Mouse (Mus musculus) left cerebral cortex, postnatal 25 days (tissue): Measurements from ENCODE around the gene Pced1a. TPM values are rescaled to one million over a fixed set of nuclear protein-coding genes. Genes with fewer than 3 reads are reported as not detected.

Experiments
- DNase-seq, 2 experiments: peaks; one replicate each; pipeline ENCODE4 v3.0.0; 2022; ENCODE audit warnings: low spot score in 2 of 2, mixed read lengths in 1 of 2
- intact Hi-C: fragments of 180-260 bp; cut with DNase I; formaldehyde crosslinking; loops from one replicate; pipeline ENCODE4 v1.15.1; 2025
- total RNA-seq, 2 experiments: library from RNA; stranded (reverse); gene quantifications; 2 replicates each; pipeline ENCODE4 v1.2.3; 2021

Pced1a gene
- total RNA-seq, 2 experiments from 2014 or later = 20.2 to 23.1 TPM

DNA sequence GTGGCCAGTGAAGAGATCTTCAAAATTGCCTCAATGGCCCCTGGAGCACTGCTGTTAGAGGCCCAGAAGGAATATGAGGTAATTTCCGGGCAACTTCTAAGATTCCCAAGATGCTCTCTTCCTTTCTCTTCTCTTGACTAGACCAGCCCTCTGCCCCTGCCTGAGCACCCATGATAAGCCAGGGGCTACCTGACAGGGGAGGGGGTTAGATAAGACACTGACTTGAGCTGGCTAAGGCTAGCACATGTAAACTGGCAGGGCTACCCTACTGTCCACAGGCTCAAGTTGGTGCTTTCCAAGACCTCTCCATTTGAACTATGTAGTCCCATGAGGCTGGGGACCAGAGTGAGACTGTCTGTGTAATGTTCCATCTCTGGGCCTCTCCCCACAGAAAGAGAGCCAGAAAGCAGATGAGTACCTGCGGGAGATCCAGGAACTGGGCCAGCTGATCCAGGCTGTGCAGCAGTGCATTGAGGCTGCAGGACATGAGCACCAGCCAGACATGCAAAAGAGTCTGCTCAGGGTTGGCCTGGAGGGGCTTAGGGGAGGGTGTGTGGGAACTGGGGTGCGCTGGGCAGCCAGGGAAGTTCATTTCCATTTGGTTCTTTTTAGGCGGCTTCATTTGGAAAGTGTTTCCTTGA lies 15.5 kb upstream of the Pced1a start:
- intact Hi-C loops = no loop called here
- no peak for DNase-seq

DNA sequence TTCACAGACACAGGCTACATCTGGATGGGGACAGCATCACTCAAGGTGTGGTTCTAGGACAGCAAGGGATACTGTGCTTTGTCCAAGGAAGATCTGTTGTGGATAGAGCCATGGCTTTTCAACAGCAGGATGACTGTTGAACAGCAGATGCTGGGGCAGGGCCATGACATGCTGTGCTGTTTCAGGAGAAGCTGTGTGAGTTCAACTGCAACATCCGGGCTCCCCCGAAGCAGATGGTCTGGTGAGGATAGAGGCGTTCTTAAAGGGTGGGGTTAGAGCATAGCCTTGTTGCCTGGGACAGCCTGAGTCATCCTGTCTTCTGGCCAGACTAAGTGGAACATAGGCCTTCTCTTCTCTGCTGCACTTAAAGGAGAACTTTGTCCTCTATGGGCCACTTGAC lies 14.4 kb upstream of the Pced1a start:
- intact Hi-C loops = no loop called here
- DNase-seq = no peak

DNA sequence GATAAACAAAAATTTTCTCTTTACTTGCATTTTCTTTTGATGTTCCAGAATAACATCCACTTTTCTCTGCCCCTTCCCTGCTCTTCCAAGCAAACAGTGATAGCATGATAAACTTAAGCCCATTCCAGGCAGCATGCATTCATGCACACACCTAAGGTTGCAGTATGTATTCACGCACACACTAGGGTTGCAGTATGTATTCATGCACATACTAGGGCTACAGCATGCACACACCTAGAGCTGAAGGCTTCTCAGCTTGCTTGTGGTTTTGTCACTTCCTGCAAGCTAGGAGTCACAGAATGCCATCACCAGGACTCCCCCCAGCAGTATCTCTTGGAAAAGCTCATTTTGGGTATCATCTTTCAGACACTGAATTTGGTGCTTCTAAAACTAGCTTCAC lies 12.3 kb upstream of the Pced1a start:
- intact Hi-C loops = no loop called here
- no peak for DNase-seq

DNA sequence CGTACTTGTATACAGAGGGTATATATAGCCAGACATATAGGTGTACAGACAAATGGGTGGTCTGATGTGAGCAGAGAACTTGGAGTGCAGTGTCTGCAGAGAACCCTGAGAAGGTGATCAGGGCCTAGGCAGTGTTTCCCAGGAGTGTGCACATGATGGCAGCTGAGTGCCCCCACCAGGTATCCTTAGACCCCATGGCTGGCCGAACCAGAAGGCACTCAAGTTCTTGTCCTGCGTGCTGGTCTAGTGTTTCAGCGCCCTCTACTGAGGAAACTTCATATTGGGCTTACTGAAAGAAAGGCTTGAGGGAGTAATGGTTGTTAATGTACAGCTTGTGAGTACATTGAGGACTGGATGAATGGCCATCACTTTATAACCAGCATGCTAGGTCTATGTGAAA lies 8.7 kb upstream of the Pced1a start:
- intact Hi-C loops = loop anchor here (5.0 kb wide), 1 partner anchor 84 kb away; no protein-coding TSS in a partner anchor
- DNase-seq = peak; percentile 53 to 70

DNA sequence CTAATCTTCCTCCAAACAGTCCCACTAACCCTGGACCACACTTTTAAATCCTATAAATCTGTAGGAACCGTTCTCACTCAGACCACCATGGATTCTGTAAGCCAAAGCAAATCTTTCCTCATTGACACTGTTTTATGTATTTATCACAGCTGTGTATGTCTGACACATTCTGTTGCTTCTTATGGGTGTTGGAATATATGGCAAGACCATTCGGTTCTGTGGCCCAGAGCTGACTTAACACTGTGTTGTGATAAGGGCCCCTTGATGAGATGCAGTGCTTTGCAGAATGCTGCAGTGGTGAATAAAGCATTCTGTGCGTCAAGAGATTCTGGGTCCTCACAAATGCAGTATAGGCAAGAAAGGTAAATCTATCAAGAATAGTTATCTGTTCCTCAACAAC lies 7.7 kb upstream of the Pced1a start:
- intact Hi-C loops = loop anchor here (5.0 kb wide), 1 partner anchor 85 kb away; no protein-coding TSS in a partner anchor
- DNase-seq = no peak

DNA sequence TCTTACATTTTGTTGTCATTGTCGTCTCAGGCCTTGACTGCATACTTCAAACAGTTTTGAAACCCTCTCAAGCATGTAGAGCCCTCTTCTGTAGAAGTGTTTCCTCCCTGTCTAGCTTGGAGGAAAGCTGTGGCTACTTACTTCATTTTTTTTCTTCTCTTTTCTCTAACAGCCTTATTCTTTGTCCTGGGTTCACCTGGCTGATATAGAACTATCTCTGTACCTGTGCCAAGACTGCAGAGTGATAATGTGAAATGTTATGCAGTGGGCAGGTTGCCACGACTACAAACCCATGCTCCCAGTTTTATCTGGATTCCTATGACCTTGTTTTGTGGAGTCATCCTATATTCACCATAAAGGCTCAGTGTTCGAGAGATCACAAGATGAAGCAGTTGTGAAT lies 6.0 kb upstream of the Pced1a start:
- DNase-seq = no peak
- intact Hi-C loops = loop anchor here (5.0 kb wide), 1 partner anchor 87 kb away; no protein-coding TSS in a partner anchor

DNA sequence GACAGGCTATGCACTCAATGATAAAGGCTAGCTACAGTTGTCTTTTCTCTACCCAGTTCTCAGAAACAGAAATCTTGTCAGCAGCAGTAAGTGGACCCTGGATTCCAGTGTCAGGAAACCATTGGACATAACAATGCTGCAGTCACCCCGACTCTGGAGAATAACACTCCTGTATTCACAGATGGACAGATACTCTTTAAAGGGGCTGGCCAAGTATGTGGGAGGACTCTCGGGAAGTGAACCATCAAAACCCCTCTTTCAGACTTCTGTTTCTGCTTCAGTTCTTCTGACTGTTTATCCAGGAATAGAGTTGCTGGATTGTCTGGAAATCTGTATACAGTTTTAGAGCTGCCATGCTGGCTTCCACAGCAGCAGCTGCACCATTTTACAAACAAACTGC lies 5.3 kb upstream of the Pced1a start:
- intact Hi-C loops = loop anchor here (5.0 kb wide), 1 partner anchor 87 kb away; no protein-coding TSS in a partner anchor
- DNase-seq = no peak

DNA sequence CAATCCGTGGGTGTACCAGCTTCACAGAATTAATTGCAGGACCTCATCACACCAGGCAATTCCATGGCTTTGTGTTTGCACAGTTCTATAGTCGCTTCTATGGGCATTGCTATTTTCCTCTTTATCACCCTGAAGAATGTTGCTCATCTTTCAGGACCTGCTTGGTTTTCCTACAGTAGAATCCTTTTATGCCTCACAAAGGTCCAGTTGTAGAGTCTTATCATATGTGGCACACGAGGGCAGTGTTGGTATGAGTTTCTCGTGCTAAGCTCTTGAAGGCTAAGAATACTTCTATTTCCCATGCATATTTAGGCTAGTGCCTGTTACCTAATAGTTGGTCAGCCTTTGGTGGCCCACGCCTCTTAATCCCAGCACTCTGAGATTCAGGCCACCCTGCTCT lies 611 bp upstream of the Pced1a start:
- intact Hi-C loops = no loop called here
- DNase-seq = peak in 1 of 2 experiments; percentile 6

DNA sequence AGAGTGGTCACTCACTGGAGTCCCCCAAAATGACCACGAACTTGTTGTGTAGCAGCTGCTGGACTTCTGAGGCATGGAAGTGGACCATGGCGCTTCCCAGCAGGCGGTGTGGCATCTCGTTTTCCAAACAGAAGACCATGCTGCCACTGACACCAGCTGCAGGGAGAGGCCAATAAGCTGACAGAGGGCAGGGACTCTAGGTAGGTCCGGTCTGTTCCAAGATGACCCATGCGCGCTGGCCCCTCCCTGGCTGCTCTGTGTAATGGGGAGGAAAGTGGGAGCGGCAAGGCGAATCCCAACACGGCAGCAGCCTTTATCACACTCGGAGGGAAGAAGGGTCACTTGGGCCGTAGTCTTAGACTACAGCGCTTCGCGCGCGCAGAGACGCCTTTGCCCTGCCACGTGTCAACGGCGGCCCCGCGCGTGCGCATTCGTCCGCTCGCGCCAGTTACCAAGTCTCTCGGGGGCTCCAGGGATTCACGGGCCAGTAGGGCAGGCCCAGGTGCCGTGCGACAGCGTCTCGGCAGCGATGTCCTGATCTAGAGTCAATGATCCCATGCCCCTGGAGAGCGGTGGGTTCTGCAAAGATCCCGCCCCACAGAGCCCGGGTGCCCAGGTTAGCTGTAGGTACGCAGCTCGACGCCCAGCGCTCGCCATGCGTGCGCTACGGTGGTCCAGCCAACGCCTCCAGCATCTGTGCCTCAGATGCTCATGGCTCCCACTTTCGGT lies 940 bp downstream of the Pced1a start:
- peak; percentile 83 to 85 for DNase-seq
- intact Hi-C loops = no loop called here

DNA sequence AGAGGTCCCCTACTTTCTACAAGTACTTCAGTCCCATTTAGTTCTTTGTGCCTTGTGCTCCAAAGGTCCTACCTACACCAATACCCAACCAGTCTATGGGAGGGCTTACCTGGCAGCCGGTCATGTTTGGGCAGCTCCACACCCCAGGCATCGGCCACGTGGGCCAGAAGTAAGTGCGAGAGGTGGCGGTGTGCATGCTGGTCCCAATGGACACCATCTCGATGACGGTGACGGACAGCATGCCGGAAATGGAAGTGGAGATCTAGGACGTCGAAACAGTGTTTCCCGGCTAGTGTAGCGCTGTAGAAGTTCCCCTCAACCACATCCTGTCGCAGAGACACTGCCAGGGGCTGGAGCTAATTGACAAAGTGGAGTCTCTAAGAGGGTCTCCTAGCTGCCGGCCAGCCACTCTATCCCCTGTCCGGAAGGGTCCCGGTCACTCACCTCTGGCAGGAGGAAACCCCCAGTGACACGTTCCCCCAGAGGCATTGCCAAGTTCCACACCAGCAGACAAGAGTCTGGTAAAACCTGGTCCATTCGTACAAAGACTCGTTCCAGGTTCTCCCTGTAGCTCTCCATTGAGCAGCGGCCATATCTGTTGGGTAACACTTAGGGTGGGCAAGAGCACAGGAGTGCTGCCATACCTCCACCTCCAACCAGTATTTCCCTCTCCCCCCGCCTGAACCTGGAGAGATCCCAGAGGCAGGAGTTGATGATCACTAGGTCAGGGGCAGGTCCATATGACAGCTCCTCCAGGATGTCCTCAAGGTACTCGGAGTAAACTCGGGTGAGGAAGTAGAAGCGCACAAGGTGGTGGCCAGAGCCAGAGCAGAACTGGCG lies 2.5 kb downstream of the Pced1a start:
- no peak for DNase-seq
- intact Hi-C loops = no loop called here

DNA sequence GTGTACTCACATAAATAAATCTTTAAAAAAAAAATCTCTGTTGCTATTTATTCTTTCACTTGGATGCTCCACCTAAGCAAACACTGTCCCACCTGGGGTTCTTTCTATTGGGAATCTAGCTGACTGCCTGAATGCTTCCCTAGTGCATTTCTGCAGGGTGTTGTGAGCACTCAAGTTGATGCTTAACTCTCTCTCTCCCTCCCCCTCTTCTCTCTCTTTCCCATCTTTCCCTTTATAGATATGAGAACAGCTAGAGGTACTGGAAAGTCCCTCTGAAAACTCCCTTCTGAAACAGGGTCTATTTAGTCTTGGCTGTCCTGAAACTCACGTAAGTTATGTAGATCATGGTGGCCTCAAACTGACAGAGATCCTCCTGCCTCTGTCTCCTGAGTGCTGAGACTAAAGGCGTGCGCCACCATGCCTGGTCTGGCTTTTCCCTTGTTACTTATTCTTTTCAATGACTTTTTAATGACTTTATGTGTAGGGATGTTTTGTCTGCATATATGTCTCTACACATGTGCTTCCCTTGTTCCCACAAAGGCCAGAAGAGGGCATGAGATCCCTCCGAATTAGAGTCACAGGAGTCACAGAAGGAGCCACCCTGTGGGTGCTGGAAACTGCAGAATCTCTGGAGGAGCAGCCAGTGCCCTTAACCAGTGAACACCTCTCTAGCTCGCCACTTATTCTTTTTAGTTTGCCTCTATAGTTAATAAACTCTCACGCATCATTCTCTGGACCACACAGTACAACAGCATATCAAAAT lies 10.2 kb downstream of the Pced1a start:
- intact Hi-C loops = no loop called here
- DNase-seq = no peak

DNA sequence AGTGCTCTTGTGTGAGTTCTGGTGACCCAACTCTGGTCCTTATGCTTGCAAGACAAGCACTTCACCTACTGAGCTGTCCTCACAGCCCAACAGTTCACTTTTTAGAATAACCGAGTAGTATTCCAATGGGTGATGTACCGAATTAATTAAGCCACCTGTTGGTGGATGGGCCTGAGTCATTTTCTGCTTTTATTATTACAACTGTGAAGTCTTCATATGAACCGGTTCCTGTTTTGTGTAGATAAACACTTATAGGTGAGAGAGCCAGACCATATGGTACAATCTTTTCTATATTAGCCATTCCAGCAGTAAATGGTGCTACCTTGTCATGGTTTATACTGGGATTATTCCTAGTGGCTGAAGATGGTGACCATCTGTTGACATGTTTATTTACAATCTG lies 11.7 kb downstream of the Pced1a start:
- intact Hi-C loops = loop anchor here (2.0 kb wide), 1 partner anchor 122 kb away; no protein-coding TSS in a partner anchor
- DNase-seq = no peak

DNA sequence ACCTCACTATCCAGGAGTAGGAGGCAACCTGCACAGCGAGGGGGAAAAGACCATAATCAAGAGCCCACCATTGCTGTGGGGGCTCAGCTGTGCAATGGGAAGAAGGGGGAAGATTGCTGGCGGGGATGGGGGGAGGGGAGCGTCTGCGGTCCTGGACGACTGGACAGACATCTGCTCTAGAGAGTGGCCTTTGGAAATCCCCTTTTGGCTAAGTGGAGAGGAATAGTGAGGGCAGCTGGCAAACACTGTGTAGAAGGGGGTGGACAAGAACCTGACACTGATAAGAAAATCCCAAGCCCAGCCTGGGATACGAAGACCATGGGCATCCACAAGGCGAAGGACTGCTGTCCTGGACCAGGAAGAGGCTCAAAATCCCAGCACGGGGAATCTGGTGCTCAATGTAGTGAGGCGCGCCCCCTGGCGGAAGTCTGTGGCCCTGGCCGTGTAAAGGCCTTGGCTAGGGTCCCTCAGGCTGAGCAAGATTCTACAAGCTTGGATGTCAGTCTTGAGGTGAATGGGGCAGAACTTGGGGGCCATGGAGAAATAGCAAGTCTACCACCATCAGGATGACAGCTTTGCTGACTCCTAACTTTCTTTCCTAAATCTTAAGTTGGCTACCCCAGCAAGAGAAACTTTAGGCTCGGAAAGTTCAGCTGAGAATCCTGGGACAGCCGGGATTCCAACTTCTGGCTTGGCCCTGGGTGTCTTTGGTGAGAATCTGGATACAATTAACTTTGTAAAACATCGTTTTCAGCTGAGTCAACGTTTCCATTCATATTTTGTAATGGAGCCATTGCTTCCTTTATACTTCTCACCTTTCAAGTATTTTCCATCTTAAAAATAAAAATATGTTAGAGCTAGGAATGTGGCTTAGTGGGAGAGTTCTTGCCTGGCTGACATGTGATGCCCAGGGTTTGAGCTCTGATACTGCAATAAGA lies 12.7 kb downstream of the Pced1a start:
- intact Hi-C loops = loop anchor here (2.0 kb wide), 1 partner anchor 121 kb away; no protein-coding TSS in a partner anchor
- peak; percentile 62 to 79 for DNase-seq

DNA sequence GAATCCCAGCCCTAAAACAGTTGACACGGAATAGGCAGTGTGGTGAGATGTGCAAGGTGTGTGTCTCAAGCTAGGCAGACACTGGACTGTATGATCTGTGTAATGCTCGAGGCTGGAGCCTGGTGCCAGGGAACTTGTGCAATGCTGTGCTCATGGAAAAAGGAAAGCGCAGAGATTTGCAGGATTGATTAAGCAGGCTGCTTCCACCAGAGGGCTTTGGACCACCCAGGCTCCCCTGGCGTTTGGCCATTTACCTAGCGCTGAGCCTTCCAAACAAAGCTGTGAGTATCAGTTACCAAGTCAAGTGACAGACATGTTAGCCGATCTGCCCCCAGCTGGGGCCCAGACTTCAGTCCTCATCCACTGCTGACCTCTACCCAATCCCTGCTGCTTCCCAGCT lies 16.3 kb downstream of the Pced1a start:
- intact Hi-C loops = no loop called here
- DNase-seq = no peak

DNA sequence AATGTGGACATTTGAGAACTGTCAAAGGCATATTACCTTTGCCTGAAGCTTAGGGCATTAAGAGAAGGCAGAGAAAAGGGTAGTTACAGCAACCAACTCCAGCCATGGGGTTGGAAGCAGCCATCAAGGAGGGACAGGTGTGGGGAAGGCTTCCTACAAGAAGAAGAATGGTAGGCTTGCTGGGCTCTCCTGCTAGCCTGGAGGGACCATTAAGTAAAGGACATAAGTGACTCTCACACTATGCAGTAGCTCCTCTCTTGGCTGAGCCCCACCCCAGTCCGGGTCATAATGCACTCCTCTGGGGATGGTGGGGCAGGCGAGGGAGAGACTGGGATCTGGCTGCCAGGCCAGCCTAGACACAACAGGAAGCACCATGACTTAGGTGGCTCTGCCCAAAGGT lies 18.3 kb downstream of the Pced1a start, which contains the start of gene Tmem239:
Tmem239 (plus strand) TSS at position 301 of the 400 bp plus-strand sequence.
- intact Hi-C loops = no loop called here
- DNase-seq = no peak

DNA sequence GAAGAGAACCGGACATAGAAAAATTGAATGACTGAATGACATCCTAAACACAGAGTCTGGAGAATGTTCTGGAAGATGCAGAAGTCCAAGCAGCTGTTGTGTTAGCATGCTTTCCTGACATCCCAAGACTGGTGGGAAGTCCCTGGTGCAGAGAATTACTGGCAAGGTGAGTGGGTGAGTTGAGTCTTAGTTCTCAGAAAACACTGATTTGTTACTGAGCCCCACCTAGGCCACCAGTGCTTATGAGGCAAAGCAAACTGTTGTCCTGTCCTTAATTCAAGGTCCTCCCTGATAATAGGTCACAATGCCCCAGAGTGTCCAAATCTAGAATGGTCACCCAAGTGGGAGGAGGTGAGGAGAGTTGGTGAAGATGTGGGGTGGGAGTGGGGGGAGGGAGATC lies 19.6 kb downstream of the Pced1a start, which contains the start of the genes Gm28372 and 1700020A23Rik:
Gm28372 (plus strand) TSS at position 301 of the 400 bp plus-strand sequence.
1700020A23Rik (plus strand) TSS at position 321 of the 400 bp plus-strand sequence.
- intact Hi-C loops = no loop called here
- DNase-seq = no peak

DNA sequence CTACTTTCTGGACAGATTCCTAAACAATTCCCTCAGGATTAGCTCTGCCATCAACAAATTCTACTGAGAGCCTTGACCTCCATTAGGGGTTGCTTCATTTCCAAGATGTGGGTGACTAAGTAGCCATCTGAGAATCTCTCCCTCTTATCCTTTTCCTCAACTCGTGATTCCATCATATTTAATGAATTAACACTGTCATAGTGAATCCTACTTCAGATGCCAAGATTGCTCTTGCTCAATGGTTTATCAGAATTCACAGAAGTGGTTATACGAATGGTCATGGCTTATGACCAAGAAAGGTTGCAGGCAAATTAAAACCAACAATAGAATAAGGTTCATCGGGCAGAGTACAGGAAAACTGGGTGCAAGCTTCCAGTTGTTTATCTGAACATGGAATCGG lies 22.6 kb downstream of the Pced1a start:
- intact Hi-C loops = no loop called here
- DNase-seq = no peak

DNA sequence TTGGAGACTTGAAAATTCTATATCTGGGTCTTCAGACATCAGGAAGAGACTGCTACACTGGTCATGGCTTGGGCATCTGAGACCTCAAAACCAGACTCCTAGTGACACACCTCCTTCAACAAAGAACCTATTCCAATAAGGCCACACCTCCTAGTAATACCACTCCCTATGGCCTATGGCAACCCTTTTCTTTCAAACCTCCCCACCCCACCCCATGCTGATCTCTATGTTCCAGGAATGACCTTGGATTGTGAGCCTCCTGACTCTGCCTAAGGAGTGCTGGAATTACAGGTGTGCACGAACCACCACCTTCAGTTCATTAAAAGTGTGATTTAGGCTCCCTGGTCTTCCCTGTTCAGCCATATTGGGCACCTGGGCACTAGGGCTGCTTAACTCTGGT lies 24.5 kb downstream of the Pced1a start:
- intact Hi-C loops = no loop called here
- DNase-seq = no peak
